Mouse (Mus musculus): ENCODE data around the gene Atp6v1b1. TPM values are rescaled to one million over a fixed set of nuclear protein-coding genes. Genes with fewer than 3 reads are reported as not detected.

Gene Atp6v1b1
- not detected in 2 replicates for polyA plus RNA-seq (2012; ENCODE audit: insufficient read depth, insufficient read length, missing spikeins)

- no peak within 1 kb of the TSS for H3K4me3 ChIP-seq (ENCODE audit: insufficient read depth, low read length)
- no peaks in the 10 kb centered on the region for H3K4me1 ChIP-seq (ENCODE audit: control insufficient read depth, insufficient read depth, low read length)
- no peak within 1 kb of the TSS for H3K27ac ChIP-seq (ENCODE audit: insufficient read depth, low read depth, low read length)
- TF ChIP-seq CTCF (IDR thresholded peaks at IDR 0.05; ENCODE audit: low read depth, low read length) (no peak), POLR2A (IDR thresholded peaks at IDR 0.05; ENCODE audit: borderline replicate concordance, low read depth, low read length) (no peak)
These were observed at the start of gene Atp6v1b1 for GRCm38 (mm10) chr6:83742761-83743160. Atp6v1b1 (plus strand) TSS chr6:83742990.

- Histone ChIP-seq H3K27ac (ENCODE audit: insufficient read depth, low read depth, low read length) (no peak overlapping the region), H3K4me1 (ENCODE audit: control insufficient read depth, insufficient read depth, low read length) (no peaks in the 10 kb centered on the region), H3K4me3 (ENCODE audit: insufficient read depth, low read length) (no peak overlapping the region)
- TF ChIP-seq POLR2A (IDR thresholded peaks at IDR 0.05; ENCODE audit: borderline replicate concordance, low read depth, low read length), result no peak
- TF ChIP-seq CTCF (IDR thresholded peaks at IDR 0.05; ENCODE audit: low read depth, low read length), result peak; percentile 80
These were observed 49.0 kb upstream of the Atp6v1b1 start for GRCm38 (mm10) chr6:83693835-83694234.

- no peak overlapping the region for H3K4me3 ChIP-seq (ENCODE audit: insufficient read depth, low read length)
- no peak overlapping the region for H3K27ac ChIP-seq (ENCODE audit: insufficient read depth, low read depth, low read length)
- no peaks in the 10 kb centered on the region for H3K4me1 ChIP-seq (ENCODE audit: control insufficient read depth, insufficient read depth, low read length)
- no peak for TF ChIP-seq POLR2A (IDR thresholded peaks at IDR 0.05; ENCODE audit: borderline replicate concordance, low read depth, low read length)
These were observed 47.1 kb upstream of the Atp6v1b1 start for GRCm38 (mm10) chr6:83695731-83696130.

GRCm38 (mm10) chr6:83696684-83697083, 46.1 kb upstream of the Atp6v1b1 start:
- H3K4me1 ChIP-seq (ENCODE audit: control insufficient read depth, insufficient read depth, low read length), result no peaks in the 10 kb centered on the region
- H3K27ac ChIP-seq (ENCODE audit: insufficient read depth, low read depth, low read length), result no peak overlapping the region
- no peak overlapping the region for H3K4me3 ChIP-seq (ENCODE audit: insufficient read depth, low read length)
- TF ChIP-seq POLR2A (IDR thresholded peaks at IDR 0.05; ENCODE audit: borderline replicate concordance, low read depth, low read length) (no peak), CTCF (IDR thresholded peaks at IDR 0.05; ENCODE audit: low read depth, low read length) (no peak)

GRCm38 (mm10) chr6:83697932-83698331, 44.9 kb upstream of the Atp6v1b1 start:
- Histone ChIP-seq H3K27ac (ENCODE audit: insufficient read depth, low read depth, low read length) (no peak overlapping the region), H3K4me1 (ENCODE audit: control insufficient read depth, insufficient read depth, low read length) (no peaks in the 10 kb centered on the region), H3K4me3 (ENCODE audit: insufficient read depth, low read length) (no peak overlapping the region)
- no peak for TF ChIP-seq CTCF (IDR thresholded peaks at IDR 0.05; ENCODE audit: low read depth, low read length)

- TF ChIP-seq POLR2A (IDR thresholded peaks at IDR 0.05; ENCODE audit: borderline replicate concordance, low read depth, low read length) (no peak), CTCF (IDR thresholded peaks at IDR 0.05; ENCODE audit: low read depth, low read length) (no peak)
- no peaks in the 10 kb centered on the region for H3K4me1 ChIP-seq (ENCODE audit: control insufficient read depth, insufficient read depth, low read length)
- H3K27ac ChIP-seq (ENCODE audit: insufficient read depth, low read depth, low read length), result no peak overlapping the region
- no peak overlapping the region for H3K4me3 ChIP-seq (ENCODE audit: insufficient read depth, low read length)
These were observed 42.8 kb upstream of the Atp6v1b1 start for GRCm38 (mm10) chr6:83699971-83700370.

- TF ChIP-seq POLR2A (IDR thresholded peaks at IDR 0.05; ENCODE audit: borderline replicate concordance, low read depth, low read length), result no peak
- no peak for TF ChIP-seq CTCF (IDR thresholded peaks at IDR 0.05; ENCODE audit: low read depth, low read length)
- Histone ChIP-seq H3K4me3 (ENCODE audit: insufficient read depth, low read length) (no peak overlapping the region), H3K4me1 (ENCODE audit: control insufficient read depth, insufficient read depth, low read length) (no peaks in the 10 kb centered on the region), H3K27ac (ENCODE audit: insufficient read depth, low read depth, low read length) (no peak overlapping the region)
These were observed 41.8 kb upstream of the Atp6v1b1 start for GRCm38 (mm10) chr6:83701001-83701400.

GRCm38 (mm10) chr6:83702146-83702999, 40.4 kb upstream of the Atp6v1b1 start:
- no peak for TF ChIP-seq POLR2A (IDR thresholded peaks at IDR 0.05; ENCODE audit: borderline replicate concordance, low read depth, low read length)
- TF ChIP-seq CTCF (IDR thresholded peaks at IDR 0.05; ENCODE audit: low read depth, low read length), result no peak
- no peak overlapping the region for H3K4me3 ChIP-seq (ENCODE audit: insufficient read depth, low read length)

GRCm38 (mm10) chr6:83703000-83703721, 39.6 kb upstream of the Atp6v1b1 start:
- Histone ChIP-seq H3K4me1 (ENCODE audit: control insufficient read depth, insufficient read depth, low read length) (no peaks in the 10 kb centered on the region), H3K4me3 (ENCODE audit: insufficient read depth, low read length) (no peak overlapping the region), H3K27ac (ENCODE audit: insufficient read depth, low read depth, low read length) (no peak overlapping the region)
- TF ChIP-seq POLR2A (IDR thresholded peaks at IDR 0.05; ENCODE audit: borderline replicate concordance, low read depth, low read length) (no peak), CTCF (IDR thresholded peaks at IDR 0.05; ENCODE audit: low read depth, low read length) (no peak)

More at GRCm38 (mm10) chr6:83702146-83702999, 40.4 kb upstream of the Atp6v1b1 start:
- Histone ChIP-seq H3K4me1 (ENCODE audit: control insufficient read depth, insufficient read depth, low read length) (no peaks in the 10 kb centered on the region), H3K27ac (ENCODE audit: insufficient read depth, low read depth, low read length) (no peak overlapping the region)

GRCm38 (mm10) chr6:83703722-83704078, 39.1 kb upstream of the Atp6v1b1 start:
- Histone ChIP-seq H3K4me3 (ENCODE audit: insufficient read depth, low read length) (no peak overlapping the region), H3K27ac (ENCODE audit: insufficient read depth, low read depth, low read length) (no peak overlapping the region), H3K4me1 (ENCODE audit: control insufficient read depth, insufficient read depth, low read length) (no peaks in the 10 kb centered on the region)
- no peak for TF ChIP-seq POLR2A (IDR thresholded peaks at IDR 0.05; ENCODE audit: borderline replicate concordance, low read depth, low read length)
- TF ChIP-seq CTCF (IDR thresholded peaks at IDR 0.05; ENCODE audit: low read depth, low read length), result no peak

Measured in bone marrow macrophage, adult 2 months (primary cell).